In genomic region chr19:25236596-25237491, GRCm38 (mm10) we compare ENCODE assay signal across 8 mouse cellular contexts. TPM values are rescaled to one million over a fixed set of nuclear protein-coding genes. Genes with fewer than 3 reads are reported as not detected.
DNase-seq lines count a peak whose midpoint lies in the region; ATAC-seq and TF ChIP-seq lines count a peak whose summit lies in the region.

Kank1 (plus strand) TSS chr19:25236975.

- H3K4me1 ChIP-seq in hindbrain, embryonic 11.5 days (replicated peaks; ENCODE audit: control insufficient read depth, insufficient read depth, low read length): no peaks in the 10 kb centered on the region
- H3K4me1 ChIP-seq in lung, postnatal 0 days (ENCODE audit: insufficient read depth, low read depth, low read length): 0 out of 2 replicates have a peak, but pooled peaks cover 5% of the 10 kb centered on the region

- peak; percentile 89 for ATAC-seq in hindbrain, embryonic 11.5 days (ENCODE audit: low FRiP score)
- ATAC-seq in lung, postnatal 0 days: peak; percentile 86

- peak within 1 kb of the TSS; percentile 31; the same call in 1 of the 2 replicates for H3K27ac ChIP-seq in hindbrain, embryonic 11.5 days (ENCODE audit: low read depth, low read length)
- H3K27ac ChIP-seq in lung, postnatal 0 days (ENCODE audit: low read length): no peak within 1 kb of the TSS

- peaks cover 7% of the 10 kb centered on the region; the same call in 1 of the 2 replicates for H3K27me3 ChIP-seq in hindbrain, embryonic 11.5 days (ENCODE audit: control insufficient read depth, insufficient read depth, low read length)
- H3K27me3 ChIP-seq in lung, postnatal 0 days (replicated peaks; ENCODE audit: insufficient read depth, low read length): peaks cover 12% of the 10 kb centered on the region; the same call in 1 of the 2 replicates

- no peaks in the 10 kb centered on the region for H3K9me3 ChIP-seq in hindbrain, embryonic 11.5 days (ENCODE audit: control insufficient read depth, low read length)
- no peaks in the 10 kb centered on the region for H3K9me3 ChIP-seq in lung, postnatal 0 days (ENCODE audit: low read length)

- WGBS in hindbrain, embryonic 11.5 days: under 1% methylated on average over 74 of the region's 76 CpGs
- WGBS in lung, postnatal 0 days: 2% methylated on average over 74 of the region's 76 CpGs

- no peaks in the 10 kb centered on the region for H3K36me3 ChIP-seq in hindbrain, embryonic 11.5 days (ENCODE audit: control insufficient read depth, insufficient read depth, low read length)
- no peaks in the 10 kb centered on the region for H3K36me3 ChIP-seq in lung, postnatal 0 days (ENCODE audit: insufficient read depth, low read length)

- no peak for TF ChIP-seq EP300 in lung, postnatal 0 days (IDR thresholded peaks at IDR 0.05)

- peak within 1 kb of the TSS; percentile 72 for H3K4me3 ChIP-seq in hindbrain, embryonic 11.5 days (ENCODE audit: low read depth, low read length)
- H3K4me3 ChIP-seq in lung, postnatal 0 days (ENCODE audit: low read depth, low read length): peak within 1 kb of the TSS; percentile 57

- peak; percentile 7; the same call in 1 of the 2 replicates for TF ChIP-seq CTCF in lung, postnatal 0 days (IDR thresholded peaks at IDR 0.05)

- peak within 1 kb of the TSS; percentile 67 for H3K9ac ChIP-seq in hindbrain, embryonic 11.5 days (ENCODE audit: low read depth, low read length)
- no peak within 1 kb of the TSS for H3K9ac ChIP-seq in lung, postnatal 0 days (replicated peaks; ENCODE audit: low read depth)

- H3K4me2 ChIP-seq in hindbrain, embryonic 11.5 days (replicated peaks; ENCODE audit: low read depth, low read length): peak within 1 kb of the TSS; percentile 99
- H3K4me2 ChIP-seq in lung, postnatal 0 days (replicated peaks; ENCODE audit: low read depth, low read length): peak within 1 kb of the TSS; percentile 93

- DNase-seq in R1 (ENCODE audit: low read depth, low spot score): peak; percentile 87
- DNase-seq in cerebellum, postnatal 25 days: peak; percentile 37 to 48
- DNase-seq in frontal cortex, postnatal 36 days (ENCODE audit: low spot score in 2 of 2): peak; percentile 53 to 71
- peak; percentile 85 for DNase-seq in hindbrain, embryonic 11.5 days (ENCODE audit: low spot score)
- peak; percentile 62 to 68 for DNase-seq in layer of hippocampus, postnatal 10 days (ENCODE audit: low spot score in 2 of 2)
- peak; percentile 64 for DNase-seq in lung, postnatal 0 days (ENCODE audit: low spot score)
- DNase-seq in retina, adult 2 months (ENCODE audit: low read depth, low spot score): peak; percentile 54
- DNase-seq in urinary bladder, postnatal 14 days (ENCODE audit: low spot score): peak; percentile 68

RNA-seq across cellular contexts. Expression of gene Kank1, which starts in this region (rescaled TPM):
- polyA plus RNA-seq in hindbrain, embryonic 11.5 days (2014; fragmentation: Nextera tagmentation; extraction: Ambion mirVana): 11.5 and 12.0 TPM in 2 replicates
- total RNA-seq in layer of hippocampus, postnatal 10 days (2021): 10 to 100 TPM; 28.4 to 29.5 TPM
- 6.9 and 10.2 TPM in 2 replicates for polyA plus RNA-seq in lung, postnatal 0 days (2015; fragmentation: Nextera tagmentation; extraction: Ambion mirVana)
